31 mouse cellular contexts compared by ENCODE assay signal in genomic region chr9:31649073-31649472, GRCm38 (mm10).
"Had no signal": no experiment of that assay in that cellular context is flagged by ENCODE, and none has a peak within 500 bp of the region (broad histone marks: within the 10 kb centered on the region; RNA-seq: fewer than 3 reads in every experiment).

No protein-coding gene starts in this region.

- H3K27ac ChIP-seq: left cerebral cortex, adult 2 months; limb, embryonic 10.5 days; limb, embryonic 12.5 days; limb, embryonic 13.5 days; limb, embryonic 15.5 days; liver, embryonic 12.5 days; liver, embryonic 13.5 days; liver, embryonic 14.5 days; liver, embryonic 15.5 days; lung, embryonic 15.5 days; macrophage; midbrain, embryonic 10.5 days; midbrain, embryonic 12.5 days; midbrain, embryonic 13.5 days; midbrain, embryonic 15.5 days had no signal

- H3K9ac ChIP-seq: limb, embryonic 12.5 days; limb, embryonic 13.5 days; limb, embryonic 15.5 days; liver, embryonic 12.5 days; liver, embryonic 13.5 days; liver, embryonic 14.5 days; liver, embryonic 15.5 days; liver, postnatal 0 days; lung, embryonic 14.5 days; lung, embryonic 15.5 days; midbrain, embryonic 12.5 days; midbrain, embryonic 13.5 days; midbrain, embryonic 15.5 days had no signal

- H3K4me2 ChIP-seq: limb, embryonic 12.5 days; limb, embryonic 13.5 days; limb, embryonic 15.5 days; liver, embryonic 11.5 days; liver, embryonic 12.5 days; liver, embryonic 13.5 days; liver, embryonic 15.5 days; lung, embryonic 14.5 days; lung, embryonic 15.5 days; midbrain, embryonic 11.5 days; midbrain, embryonic 12.5 days; midbrain, embryonic 13.5 days; midbrain, embryonic 15.5 days had no signal

- H3K4me3 ChIP-seq: left cerebral cortex, adult 2 months; limb, embryonic 10.5 days; limb, embryonic 12.5 days; limb, embryonic 13.5 days; limb, embryonic 15.5 days; liver, embryonic 12.5 days; liver, embryonic 13.5 days; liver, embryonic 15.5 days; lung, embryonic 15.5 days; megakaryocyte, embryonic 14.5 days; midbrain, embryonic 10.5 days; midbrain, embryonic 12.5 days; midbrain, embryonic 13.5 days; midbrain, embryonic 15.5 days; myocyte had no signal

- H3K27me3 ChIP-seq: limb, embryonic 12.5 days; limb, embryonic 13.5 days; limb, embryonic 15.5 days; liver, embryonic 12.5 days; liver, embryonic 13.5 days; liver, embryonic 15.5 days; lung, embryonic 15.5 days; megakaryocyte, embryonic 14.5 days; midbrain, embryonic 12.5 days; midbrain, embryonic 13.5 days; midbrain, embryonic 15.5 days had no signal

- DNase-seq: left cerebral cortex, postnatal 4 days; liver; liver, embryonic 13.5 days; liver, postnatal 0 days; lung, adult 2 months; lung, embryonic 14.5 days; lung, postnatal 10 days; lung, postnatal 14 days; lung, postnatal 36 days; lung, postnatal 4 days; midbrain, embryonic 14.5 days had no signal

- ATAC-seq: liver, embryonic 12.5 days; liver, postnatal 0 days; lung, postnatal 0 days; midbrain, embryonic 13.5 days; midbrain, embryonic 15.5 days; midbrain, embryonic 16.5 days had no signal

- H3K36me3 ChIP-seq: limb, embryonic 10.5 days; limb, embryonic 12.5 days; limb, embryonic 13.5 days; limb, embryonic 15.5 days; liver, embryonic 12.5 days; liver, embryonic 13.5 days; liver, embryonic 15.5 days; lung, embryonic 15.5 days; midbrain, embryonic 10.5 days; midbrain, embryonic 12.5 days; midbrain, embryonic 13.5 days; midbrain, embryonic 15.5 days had no signal

- H3K4me1 ChIP-seq: limb, embryonic 10.5 days; limb, embryonic 12.5 days; limb, embryonic 15.5 days; liver, embryonic 12.5 days; liver, embryonic 13.5 days; liver, embryonic 15.5 days; lung, embryonic 15.5 days; megakaryocyte, embryonic 14.5 days; midbrain, embryonic 10.5 days; midbrain, embryonic 12.5 days; midbrain, embryonic 13.5 days; midbrain, embryonic 15.5 days had no signal

- H3K9me3 ChIP-seq: limb, embryonic 10.5 days; limb, embryonic 12.5 days; limb, embryonic 13.5 days; limb, embryonic 15.5 days; liver, embryonic 12.5 days; liver, embryonic 13.5 days; liver, embryonic 15.5 days; lung, embryonic 15.5 days; midbrain, embryonic 10.5 days; midbrain, embryonic 12.5 days; midbrain, embryonic 13.5 days; midbrain, embryonic 15.5 days had no signal
